Mouse (Mus musculus) kidney, postnatal 0 days (tissue): ENCODE data around the gene Pip4k2b. TPM values are rescaled to one million over a fixed set of nuclear protein-coding genes. Genes with fewer than 3 reads are reported as not detected.

Experiments used
- ATAC-seq: fragments of 200-750 bp; cut with Nextera tagmentation; replicated peaks from 2 replicates; pipeline ENCODE4 v1.8.0; 2017; ENCODE audit warnings: low read depth, moderate number of reproducible peaks, moderate TSS enrichment, moderate library complexity; ENCODE audit not compliant: low FRiP score
- DNase-seq: peaks from one replicate; pipeline ENCODE4 v3.0.0-alpha.2; 2016; ENCODE audit warnings: low spot score
- H3K27ac ChIP-seq: fragments of 300-500 bp; sonication (generic); 2 replicates; pipeline ENCODE4 v1.5.1; 2014; ENCODE audit warnings: mild to moderate bottlenecking
- H3K27me3 ChIP-seq: fragments of 300-500 bp; sonication (generic); 2 replicates; pipeline ENCODE4 v1.6.1; 2014; ENCODE audit warnings: low read length, mixed read lengths; ENCODE audit not compliant: insufficient read depth
- H3K36me3 ChIP-seq: fragments of 300-500 bp; sonication (generic); 2 replicates; pipeline ENCODE4 v1.6.1; 2014; ENCODE audit warnings: low read length, mixed read lengths; ENCODE audit not compliant: insufficient read depth
- H3K4me1 ChIP-seq: fragments of 300-500 bp; sonication (generic); replicated peaks from 2 replicates; pipeline ENCODE4 v1.6.1; 2014; ENCODE audit warnings: antibody characterized with exemption, low read length, mixed read lengths; ENCODE audit not compliant: insufficient read depth
- H3K4me2 ChIP-seq: fragments of 300-500 bp; sonication (generic); 2 replicates; pipeline ENCODE4 v1.6.1; 2014; ENCODE audit warnings: mild to moderate bottlenecking, low read length, moderate library complexity, mixed read lengths
- H3K4me3 ChIP-seq: fragments of 300-500 bp; sonication (generic); replicated peaks from 2 replicates; pipeline ENCODE4 v1.5.1; 2014; ENCODE audit warnings: low read depth, low read length
- H3K9ac ChIP-seq: fragments of 300-500 bp; sonication (generic); 2 replicates; pipeline ENCODE4 v1.6.1; 2014; ENCODE audit warnings: low read depth, low read length
- H3K9me3 ChIP-seq: fragments of 300-500 bp; sonication (generic); replicated peaks from 2 replicates; pipeline ENCODE4 v1.6.1; 2016; ENCODE audit warnings: low read length, inconsistent platforms, mixed read lengths
- CTCF ChIP-seq: IDR thresholded peaks from 2 replicates; pipeline ENCODE4 v1.5.1; 2016; ENCODE audit warnings: antibody characterized with exemption, low read depth, mild to moderate bottlenecking, moderate library complexity
- WGBS: fragments of 180-500 bp; shearing (Covaris S2); extraction: QIAGEN DNeasy Blood & Tissue Kit; methylation state at CpG from one replicate; pipeline ENCODE4 v1.1.7; 2014; 5-methylcytosine and 5-hydroxymethylcytosine counted together
- polyA plus RNA-seq: library from polyadenylated mRNA; unstranded; fragments of >200 nt; fragmentation: Nextera tagmentation; extraction: Ambion mirVana; gene quantifications from 2 replicates; pipeline ENCODE4 v1.2.1, GENCODE M21; 2015

Gene Pip4k2b
- polyA plus RNA-seq, 1 experiment from 2014 or later, result 1.5 TPM

- no peak for ATAC-seq
- Histone ChIP-seq H3K27ac (no peak within 1 kb of the TSS), H3K27me3 (no peaks in the 10 kb centered on the region), H3K4me2 (no peak within 1 kb of the TSS), H3K9ac (no peak within 1 kb of the TSS), H3K4me3 (no peak within 1 kb of the TSS), H3K9me3 (no peaks in the 10 kb centered on the region), H3K4me1 (peaks cover 3% of the 10 kb centered on the region; the same call in 1 of the 2 replicates), H3K36me3 (peaks cover 41% of the 10 kb centered on the region)
- no peak for DNase-seq
- 56% methylated on average over 17 of the region's 17 CpGs for WGBS
- no peak for TF ChIP-seq CTCF
These were observed 31.4 kb upstream of the Pip4k2b start, which contains the start of gene 1700001P01Rik for GRCm38 (mm10) chr11:97775808-97776496. 1700001P01Rik (minus strand) TSS chr11:97775918.

GRCm38 (mm10) chr11:97775186-97775585, 30.7 kb upstream of the Pip4k2b start:
- Histone ChIP-seq H3K4me2 (no peak overlapping the region), H3K4me3 (no peak overlapping the region), H3K4me1 (no peaks in the 10 kb centered on the region; the same call in 1 of the 2 replicates), H3K36me3 (peaks cover 33% of the 10 kb centered on the region), H3K27me3 (no peaks in the 10 kb centered on the region), H3K27ac (no peak overlapping the region), H3K9me3 (no peaks in the 10 kb centered on the region), H3K9ac (no peak overlapping the region)
- no peak for TF ChIP-seq CTCF
- 77% methylated on average over 13 of the region's 13 CpGs for WGBS
- no peak for DNase-seq
- no peak for ATAC-seq

GRCm38 (mm10) chr11:97771410-97771809, 26.9 kb upstream of the Pip4k2b start:
- Histone ChIP-seq H3K9me3 (no peaks in the 10 kb centered on the region), H3K36me3 (0 out of 2 replicates have a peak, but pooled peaks cover 6% of the 10 kb centered on the region), H3K4me2 (no peak overlapping the region), H3K27ac (no peak overlapping the region), H3K27me3 (no peaks in the 10 kb centered on the region), H3K9ac (no peak overlapping the region), H3K4me1 (no peaks in the 10 kb centered on the region), H3K4me3 (no peak overlapping the region)
- WGBS, result 81% methylated on average over 14 of the region's 14 CpGs
- ATAC-seq (no peak), DNase-seq (no peak)
- TF ChIP-seq CTCF, result no peak

DNA sequence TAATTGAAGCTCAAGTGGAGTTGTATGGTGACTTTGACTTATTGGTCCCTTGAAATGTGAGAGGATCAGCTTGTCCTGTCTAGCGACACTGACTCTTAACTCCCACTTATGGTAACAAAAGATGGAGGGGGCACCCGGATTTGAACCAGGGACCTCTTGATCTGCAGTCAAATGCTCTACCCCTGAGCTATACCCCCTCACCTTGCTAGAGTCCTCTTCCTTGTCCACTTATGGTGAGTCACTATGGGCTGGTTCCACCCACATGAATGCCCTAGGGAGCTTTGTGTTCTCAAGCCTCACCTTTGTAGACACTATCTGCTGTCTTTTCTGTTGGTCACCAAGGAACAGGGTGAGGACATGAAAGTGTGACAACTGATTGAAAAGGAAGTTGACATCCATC, 25.2 kb upstream of the Pip4k2b start:
- ATAC-seq, result no peak
- no peak for DNase-seq

GRCm38 (mm10) chr11:97766154-97766881, 21.8 kb upstream of the Pip4k2b start, which contains the start of gene Cwc25:
Cwc25 (minus strand) TSS chr11:97766556.
- H3K27ac ChIP-seq, result peak within 1 kb of the TSS; percentile 87
- TF ChIP-seq CTCF, result no peak
- H3K36me3 ChIP-seq, result peaks cover 16% of the 10 kb centered on the region
- H3K4me1 ChIP-seq, result peaks cover 7% of the 10 kb centered on the region; the same call in 1 of the 2 replicates
- H3K4me2 ChIP-seq, result peak within 1 kb of the TSS; percentile 76
- H3K9ac ChIP-seq, result peak within 1 kb of the TSS; percentile 77
- peak within 1 kb of the TSS; percentile 61 for H3K4me3 ChIP-seq
- peak; percentile 92 for ATAC-seq
- 1% methylated on average over 38 of the region's 38 CpGs for WGBS
- H3K9me3 ChIP-seq, result no peaks in the 10 kb centered on the region
- peak; percentile 98 for DNase-seq
- H3K27me3 ChIP-seq, result no peaks in the 10 kb centered on the region

More for the DNA sequence above, 25.2 kb upstream of the Pip4k2b start:
- no peak overlapping the region for H3K27ac ChIP-seq
- H3K27me3 ChIP-seq, result no peaks in the 10 kb centered on the region
- peaks cover 7% of the 10 kb centered on the region; the same call in 1 of the 2 replicates for H3K4me1 ChIP-seq
- H3K36me3 ChIP-seq, result no peaks in the 10 kb centered on the region
- WGBS, result 14% methylated on average over 2 of the region's 2 CpGs
- no peak for TF ChIP-seq CTCF
- H3K4me3 ChIP-seq, result no peak overlapping the region
- H3K9me3 ChIP-seq, result no peaks in the 10 kb centered on the region
- H3K9ac ChIP-seq, result no peak overlapping the region
- H3K4me2 ChIP-seq, result no peak overlapping the region

- TF ChIP-seq CTCF, result peak; percentile 58
- H3K9me3 ChIP-seq, result no peaks in the 10 kb centered on the region
- no peak overlapping the region for H3K9ac ChIP-seq
- no peak overlapping the region for H3K4me3 ChIP-seq
- peaks cover 31% of the 10 kb centered on the region for H3K36me3 ChIP-seq
- H3K4me2 ChIP-seq, result no peak overlapping the region
- peaks cover 7% of the 10 kb centered on the region; the same call in 1 of the 2 replicates for H3K4me1 ChIP-seq
- no peak for DNase-seq
- ATAC-seq, result no peak
- no peak overlapping the region for H3K27ac ChIP-seq
- H3K27me3 ChIP-seq, result no peaks in the 10 kb centered on the region
These were observed 17.1 kb upstream of the Pip4k2b start for GRCm38 (mm10) chr11:97761638-97762037.
